Mouse (Mus musculus): ENCODE results near the gene Cux1.

Cux1 gene

DNA sequence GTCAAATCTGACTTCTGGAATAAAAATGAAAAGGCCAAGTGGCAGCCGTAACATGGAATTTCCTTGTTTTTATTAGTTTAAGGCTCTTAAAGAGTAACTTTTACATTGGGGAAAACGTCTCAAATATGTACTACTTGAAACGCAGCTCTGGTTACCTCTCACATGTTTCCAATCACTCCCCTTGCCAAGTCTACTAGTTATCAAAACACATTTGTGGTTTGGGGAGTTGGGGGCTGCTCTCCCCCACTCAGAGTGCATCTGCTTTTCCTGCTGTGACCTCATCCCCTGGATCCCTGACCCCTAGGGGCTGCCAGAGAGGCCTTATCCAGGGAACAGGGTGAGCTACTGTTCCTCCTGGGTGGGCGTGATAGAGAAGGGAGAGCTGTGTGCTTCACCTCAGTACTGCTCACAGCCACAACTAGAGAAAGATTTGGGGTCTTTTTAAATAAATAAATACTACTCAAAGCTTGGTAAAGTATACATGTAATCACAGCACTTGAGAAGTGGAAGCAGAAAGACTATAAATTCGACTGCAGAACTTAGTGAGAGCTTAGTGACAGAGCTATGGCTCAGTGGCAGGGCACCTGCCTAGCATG lies 64.7 kb downstream of the Cux1 start:
- DNase-seq (ENCODE audit: low read depth), result no peak

DNA sequence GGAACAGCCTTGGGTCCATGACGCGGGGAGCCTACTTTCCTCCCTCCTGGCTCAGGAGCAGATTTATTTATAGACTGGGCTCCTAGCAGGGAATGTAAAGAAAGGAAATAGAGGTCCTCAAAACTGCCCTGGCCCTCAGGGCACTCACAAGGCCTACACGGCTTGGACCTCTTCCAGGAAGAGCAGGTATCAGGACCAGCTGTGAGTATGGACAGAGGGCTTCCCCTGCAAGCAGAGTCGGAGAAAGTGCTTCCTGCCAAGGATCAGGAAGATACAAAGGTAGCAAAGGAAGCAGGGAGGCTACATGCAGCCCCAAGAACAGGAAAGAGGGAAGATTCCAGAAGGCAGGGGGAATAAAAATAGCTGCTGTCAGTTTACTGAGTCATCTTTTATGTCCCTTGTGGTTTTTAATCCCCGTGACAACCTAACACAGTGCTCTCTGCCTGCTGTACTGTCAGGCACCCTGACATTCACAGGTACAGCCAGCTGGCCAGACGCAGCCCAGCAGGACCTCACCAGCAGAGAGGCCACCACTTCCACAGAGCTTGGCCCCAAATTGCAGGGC lies 66.9 kb downstream of the Cux1 start:
- DNase-seq (ENCODE audit: low read depth), result no peak

DNA sequence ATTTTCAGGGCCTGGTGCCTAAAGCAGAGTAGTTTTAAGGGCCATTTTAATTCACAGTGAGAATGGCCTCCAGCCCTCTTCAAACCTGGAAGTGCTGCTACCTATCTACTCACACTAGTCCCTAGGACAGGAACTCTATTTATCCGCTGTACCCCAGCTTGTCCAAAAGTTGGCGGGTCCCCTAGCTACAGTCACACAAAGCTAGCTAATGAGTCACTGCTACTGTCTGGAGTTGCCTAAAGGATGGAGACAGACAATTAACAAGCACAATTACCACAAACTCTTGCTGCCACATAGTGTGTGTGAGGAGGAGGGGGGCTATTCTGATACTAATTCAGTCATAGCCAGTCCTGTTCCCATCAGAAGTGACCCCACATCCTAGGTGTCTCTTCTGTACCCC lies 68.0 kb downstream of the Cux1 start:
- no peak for DNase-seq (ENCODE audit: low read depth)

DNA sequence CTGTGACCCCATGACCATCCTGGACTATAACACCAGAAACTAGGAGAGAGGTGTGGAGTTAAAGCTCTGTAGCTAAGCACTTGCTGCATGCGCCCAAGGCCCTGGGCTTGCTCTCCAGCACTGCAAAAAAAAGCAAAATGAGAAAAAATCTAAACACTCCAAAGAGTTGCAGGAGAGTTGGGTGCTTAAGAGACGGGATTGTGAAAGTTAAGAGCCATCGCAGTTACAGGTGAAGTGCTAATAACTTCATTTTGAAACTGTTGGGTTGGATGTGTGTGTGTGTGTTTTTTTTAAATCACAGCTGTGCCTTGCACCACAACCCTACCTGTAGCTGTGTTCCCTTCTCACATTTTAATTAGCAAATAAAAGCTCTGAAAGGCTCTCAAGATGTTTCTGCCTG lies 68.5 kb downstream of the Cux1 start:
- no peak for DNase-seq (ENCODE audit: low read depth)

DNA sequence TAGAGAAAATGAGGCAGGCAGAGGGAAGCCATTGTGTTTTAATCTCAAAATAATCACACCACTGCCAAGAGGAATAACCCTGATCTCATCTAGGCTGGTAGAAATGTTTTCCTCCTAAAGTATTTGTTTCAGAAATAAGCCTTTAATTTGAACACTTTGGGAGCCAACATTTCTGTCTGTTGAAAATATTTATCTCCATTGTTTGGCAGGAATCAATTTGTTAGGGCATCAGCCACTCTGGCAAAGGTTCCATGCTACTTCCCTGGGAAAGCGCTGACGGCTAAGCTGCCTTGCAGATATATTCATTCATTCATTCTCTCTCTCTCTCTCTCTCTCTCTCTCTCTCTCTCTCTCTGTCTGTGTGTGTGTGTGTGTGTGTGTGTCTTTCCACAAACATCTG lies 70.0 kb downstream of the Cux1 start:
- no peak for DNase-seq (ENCODE audit: low read depth)

DNA sequence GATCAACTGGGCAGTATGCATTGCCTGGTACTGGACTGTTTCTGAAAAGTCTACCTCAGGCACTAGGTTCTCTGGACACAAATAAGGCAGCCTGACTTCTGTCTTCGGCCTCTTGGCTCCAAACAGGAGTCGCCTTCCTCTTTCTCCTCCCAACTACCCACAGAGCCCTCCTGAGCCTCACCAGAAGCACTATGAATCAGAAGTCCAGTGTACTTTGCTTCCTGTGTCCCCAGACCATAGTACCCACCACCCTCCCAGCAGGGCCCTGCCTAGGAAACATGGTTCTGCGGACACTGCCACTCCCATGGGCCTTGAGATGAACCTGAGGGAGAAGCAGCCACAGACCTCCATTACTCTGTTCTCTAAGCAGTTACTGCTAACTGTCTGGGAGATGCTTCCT lies 71.7 kb downstream of the Cux1 start:
- no peak for DNase-seq (ENCODE audit: low read depth)

DNA sequence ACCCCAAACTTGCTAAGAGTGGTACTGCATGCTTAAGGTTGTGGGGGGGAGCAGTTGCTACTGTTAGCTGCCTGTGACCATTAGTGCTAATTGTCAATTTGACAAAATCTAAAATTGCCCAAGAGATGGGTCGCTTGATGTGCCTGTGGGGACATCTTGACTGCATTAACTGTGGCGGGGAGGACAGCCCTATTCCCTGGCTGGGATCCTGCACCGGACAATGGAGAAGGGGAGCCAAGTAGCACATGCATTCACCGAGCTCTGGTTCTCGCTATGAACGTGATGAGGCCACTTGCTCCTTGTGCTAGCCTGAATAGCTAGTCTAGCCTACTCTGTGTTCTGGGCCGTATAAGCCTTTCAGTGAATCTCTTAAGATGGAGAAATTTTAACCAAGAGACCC lies 72.4 kb downstream of the Cux1 start:
- no peak for DNase-seq (ENCODE audit: low read depth)

DNA sequence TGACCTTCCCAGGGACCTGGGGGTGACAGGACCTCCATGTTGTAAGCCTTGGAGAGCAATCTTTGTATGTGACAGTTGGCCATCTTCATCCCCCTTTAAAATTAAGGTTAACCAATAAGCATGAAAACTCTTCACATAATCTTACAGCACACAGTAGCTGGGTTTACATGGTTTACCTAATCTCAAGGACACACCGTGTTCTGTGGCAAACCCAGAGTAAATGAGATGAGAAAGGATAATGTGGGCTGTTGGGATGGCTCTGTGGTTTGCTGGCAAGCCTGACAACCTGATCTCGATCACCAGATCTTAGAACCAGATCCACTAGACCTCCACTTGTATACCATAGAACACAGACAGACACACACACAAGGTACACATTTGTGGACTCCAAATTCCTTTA lies 73.0 kb downstream of the Cux1 start:
- DNase-seq (ENCODE audit: low read depth), result no peak

DNA sequence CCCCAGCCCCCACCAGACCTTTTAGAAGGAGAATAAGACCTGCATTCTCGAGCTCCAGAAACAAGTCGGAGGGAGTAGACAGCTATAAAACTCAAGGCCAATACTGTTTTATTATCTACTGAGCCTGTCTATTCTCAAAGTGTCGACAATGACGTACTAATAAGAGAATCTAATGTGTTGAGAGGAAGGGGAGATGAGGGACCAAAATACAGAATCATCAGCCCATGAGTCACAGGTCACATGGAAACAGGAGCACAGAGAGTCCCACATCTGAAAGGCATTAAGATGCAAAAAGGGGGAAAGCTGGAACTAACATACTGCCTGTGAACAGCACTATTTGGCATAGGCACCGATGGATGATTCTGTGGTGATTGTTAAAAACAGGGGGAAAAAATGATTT lies 77.8 kb downstream of the Cux1 start:
- no peak for DNase-seq (ENCODE audit: low read depth)

DNA sequence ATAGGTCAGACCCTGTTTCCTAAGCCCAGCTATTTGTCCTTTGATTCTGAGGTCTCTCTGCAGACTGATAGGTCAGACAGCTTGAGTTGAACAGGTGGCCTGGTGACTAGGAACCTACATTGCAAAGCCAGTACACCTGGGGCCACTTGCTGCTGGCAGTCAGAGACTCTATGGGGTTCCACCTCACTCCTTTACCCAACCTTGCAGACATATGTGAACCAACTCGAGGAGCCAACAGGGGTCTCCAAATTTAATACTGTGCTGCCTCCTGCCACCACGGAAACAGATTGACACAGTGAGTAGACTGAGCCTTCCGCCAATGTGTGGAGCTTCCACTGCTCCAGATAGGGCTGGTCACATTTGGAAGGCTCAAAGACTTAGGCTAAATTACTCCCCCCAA lies 78.6 kb downstream of the Cux1 start:
- DNase-seq (ENCODE audit: low read depth), result no peak

DNA sequence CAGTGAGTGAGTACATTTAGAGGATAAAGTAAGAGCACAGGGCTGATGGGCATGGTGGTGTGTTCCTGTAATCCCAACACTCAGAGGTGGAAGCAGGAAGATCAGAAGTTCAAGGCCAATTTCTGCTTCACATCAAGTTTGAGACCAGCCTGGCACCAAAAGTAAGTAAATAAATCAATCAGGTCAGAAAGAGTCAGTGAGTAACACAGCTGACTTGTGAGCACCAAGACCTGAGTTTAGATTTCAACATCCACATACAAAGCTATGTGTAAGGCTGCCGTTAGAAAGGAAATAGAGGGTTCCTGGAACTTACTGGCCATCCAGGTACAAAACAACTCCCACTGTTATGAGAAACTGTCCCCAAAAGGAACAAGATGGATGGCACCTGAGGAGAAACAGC lies 79.1 kb downstream of the Cux1 start:
- no peak for DNase-seq (ENCODE audit: low read depth)

DNA sequence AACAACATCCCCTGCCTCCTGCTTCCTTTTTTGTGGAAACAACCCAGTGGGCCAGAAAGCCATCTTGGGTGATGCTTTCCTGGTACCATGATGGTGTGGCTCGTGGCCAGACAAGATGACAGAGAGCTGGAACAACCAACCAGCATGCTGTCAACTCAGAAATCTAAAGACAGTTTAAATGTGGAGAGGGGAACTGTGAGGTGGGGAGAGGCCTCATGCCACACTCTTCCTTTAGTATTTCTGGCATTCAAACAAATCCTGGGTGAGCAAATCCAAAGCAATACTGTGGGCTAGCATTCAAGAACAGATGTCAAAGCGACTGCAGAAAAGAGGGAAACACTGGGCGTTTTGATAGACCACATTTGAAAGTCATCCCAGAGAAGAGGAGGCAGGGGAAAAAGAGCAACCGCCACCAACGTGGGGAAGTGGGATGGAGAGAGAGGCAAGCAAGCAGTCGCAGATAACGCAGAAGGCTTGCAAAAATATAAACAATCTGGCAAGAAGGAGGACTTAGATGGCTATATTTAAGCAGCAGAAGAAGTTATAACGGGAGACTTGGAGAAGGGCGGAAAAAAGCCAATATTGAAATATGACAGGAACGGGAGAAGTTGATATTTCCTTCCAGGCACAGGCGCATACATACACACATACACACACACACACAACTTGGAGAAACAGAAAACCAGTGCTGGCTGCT lies 79.7 kb downstream of the Cux1 start:
- no peak for DNase-seq (ENCODE audit: low read depth)

DNA sequence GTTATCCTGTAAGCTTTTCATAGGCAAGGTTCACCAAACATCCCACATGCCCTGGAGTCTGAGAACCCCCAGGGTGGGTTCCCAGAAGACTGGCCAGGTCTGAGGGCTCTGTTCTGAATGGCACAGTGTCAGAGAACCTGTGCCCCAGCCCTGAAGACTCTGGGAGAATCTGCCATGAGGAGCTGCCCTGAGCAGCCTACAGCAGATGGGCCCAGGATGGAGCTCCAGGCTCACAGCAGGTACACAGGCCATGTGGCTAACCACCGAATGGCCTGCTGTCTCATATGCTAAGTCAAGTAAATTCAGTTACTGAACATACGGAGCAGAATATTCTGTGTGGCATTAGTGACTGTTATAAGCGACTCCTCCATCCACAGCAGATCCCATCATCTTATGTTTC lies 80.9 kb downstream of the Cux1 start:
- DNase-seq (ENCODE audit: low read depth), result no peak

DNA sequence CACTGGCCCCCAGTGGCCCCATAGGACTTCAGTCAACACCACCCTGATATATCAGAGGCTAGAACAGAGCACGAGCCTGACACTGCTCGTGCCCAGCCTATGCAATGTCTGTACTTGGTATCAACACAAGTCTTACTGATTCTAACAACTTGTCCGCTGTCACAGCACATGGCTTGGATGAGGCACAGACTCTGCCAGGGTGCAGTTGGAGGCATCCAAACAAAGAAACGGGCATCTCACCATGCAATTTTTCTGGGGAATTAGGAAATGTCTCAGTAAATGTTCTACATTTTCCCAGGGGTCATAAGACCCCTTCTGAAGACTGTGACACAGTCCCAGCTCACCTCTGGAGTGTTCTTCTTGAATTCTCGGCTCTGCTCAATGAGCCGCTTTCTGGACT lies 81.9 kb downstream of the Cux1 start:
- DNase-seq (ENCODE audit: low read depth), result no peak

DNA sequence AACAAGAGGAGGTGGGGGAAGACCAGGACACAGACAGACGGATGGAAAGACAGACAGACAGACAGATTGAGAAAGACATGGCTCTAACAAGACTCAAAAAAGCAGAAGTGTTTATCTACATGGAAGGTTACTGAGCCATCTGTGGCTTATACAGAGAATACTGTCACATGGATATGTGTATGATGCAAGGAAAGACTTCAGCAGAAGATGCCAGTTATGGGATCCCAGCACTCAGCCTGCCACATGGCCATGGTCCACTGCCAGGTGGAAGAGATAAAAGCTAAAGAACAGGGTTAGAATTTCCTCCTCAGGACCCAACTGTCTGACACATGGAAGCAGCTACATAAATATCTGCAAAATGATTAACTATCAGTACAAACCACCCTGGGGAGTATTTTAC lies 84.9 kb downstream of the Cux1 start:
- no peak for DNase-seq (ENCODE audit: low read depth)

DNA sequence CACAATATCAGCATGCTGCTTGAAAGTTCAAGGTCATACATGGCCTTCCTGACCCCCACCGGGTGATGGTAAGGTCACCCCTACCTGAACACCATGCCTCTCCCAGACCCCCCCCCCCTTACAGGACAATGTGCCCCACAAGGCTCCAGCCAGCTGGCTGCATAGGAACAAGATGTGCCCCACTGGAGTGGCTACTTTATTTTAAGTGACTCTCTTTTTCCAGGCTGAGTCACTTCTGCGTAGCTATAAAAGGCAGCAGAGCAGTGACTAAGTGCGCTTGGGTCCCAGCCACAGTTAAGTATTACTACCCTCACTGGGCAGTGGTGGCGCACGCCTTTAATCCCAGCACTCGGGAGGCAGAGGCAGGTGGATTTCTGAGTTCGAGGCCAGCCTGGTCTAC lies 86.7 kb downstream of the Cux1 start:
- DNase-seq (ENCODE audit: low read depth), result no peak

DNA sequence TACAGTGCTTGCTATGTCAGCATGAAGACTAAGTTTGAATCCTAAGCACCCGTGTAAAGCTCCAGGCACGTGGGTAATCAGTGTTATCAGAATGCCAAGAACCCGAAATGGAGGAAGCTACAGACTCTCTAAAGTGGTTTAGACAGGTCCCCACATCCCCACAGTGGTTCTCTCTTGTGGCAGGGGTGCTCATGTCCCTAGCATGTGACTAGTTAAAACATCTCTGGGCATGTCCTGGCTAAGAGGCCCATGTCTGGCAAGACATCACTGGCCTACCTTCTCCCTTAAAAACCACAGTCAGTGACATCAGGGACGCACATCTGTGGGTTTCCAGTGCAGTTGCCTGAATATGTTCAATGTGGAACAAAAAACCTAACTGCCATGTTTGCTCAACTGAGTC lies 87.5 kb downstream of the Cux1 start:
- no peak for DNase-seq (ENCODE audit: low read depth)

DNA sequence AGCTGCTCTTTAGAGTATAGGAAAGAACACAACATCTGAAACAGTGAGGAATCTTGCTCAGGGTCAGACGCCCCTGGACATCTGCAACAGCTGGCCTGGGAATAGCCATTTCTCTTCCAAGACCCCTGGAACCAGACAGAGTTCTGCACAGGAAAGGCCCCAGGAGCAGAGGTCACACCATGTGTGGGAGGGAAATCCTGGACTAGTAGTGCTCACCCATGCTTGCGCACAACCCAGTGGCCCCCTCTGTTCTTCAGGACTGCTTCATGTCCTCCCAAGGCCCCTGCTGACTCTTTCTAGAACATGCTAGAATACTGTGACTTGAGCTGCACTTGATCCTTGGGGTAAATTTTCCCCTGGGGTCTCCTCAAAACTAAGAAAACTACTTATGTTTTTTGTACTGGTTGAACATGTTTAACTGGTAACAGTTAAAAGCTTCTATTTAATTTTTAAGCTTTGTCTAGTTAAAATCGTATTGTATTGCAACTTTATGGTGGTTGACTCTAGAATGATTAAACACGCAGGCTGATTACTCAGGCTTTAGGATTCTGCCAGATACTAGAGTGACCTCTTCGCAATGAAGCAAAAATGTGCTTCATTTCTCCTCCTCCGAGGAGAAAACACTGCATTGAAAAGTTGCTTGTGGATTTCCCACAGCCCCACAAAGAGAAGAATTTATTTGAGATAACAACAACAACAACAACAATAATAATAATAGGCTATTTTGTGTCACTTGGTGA lies 88.1 kb downstream of the Cux1 start:
- no peak for DNase-seq (ENCODE audit: low read depth)

DNA sequence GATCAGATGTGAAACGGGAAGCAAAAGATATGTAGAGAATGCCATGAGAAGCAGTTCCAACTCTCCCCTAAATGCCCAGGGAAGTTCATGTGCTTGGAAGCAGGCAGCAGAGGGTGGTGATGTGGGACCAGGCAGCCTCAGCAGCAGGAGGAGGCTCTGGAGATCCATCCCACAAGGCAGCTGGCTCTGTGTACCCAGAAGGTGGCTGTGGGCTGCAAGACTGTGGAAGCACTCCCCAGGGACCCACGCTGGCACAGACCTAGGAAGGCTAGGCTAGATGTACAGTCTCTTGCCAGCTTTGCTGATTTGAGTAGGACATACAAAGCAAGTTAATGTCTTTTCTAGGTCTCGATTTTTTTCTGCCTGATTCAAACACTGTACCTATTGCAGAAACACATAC lies 91.0 kb downstream of the Cux1 start:
- DNase-seq (ENCODE audit: low read depth), result no peak

DNA sequence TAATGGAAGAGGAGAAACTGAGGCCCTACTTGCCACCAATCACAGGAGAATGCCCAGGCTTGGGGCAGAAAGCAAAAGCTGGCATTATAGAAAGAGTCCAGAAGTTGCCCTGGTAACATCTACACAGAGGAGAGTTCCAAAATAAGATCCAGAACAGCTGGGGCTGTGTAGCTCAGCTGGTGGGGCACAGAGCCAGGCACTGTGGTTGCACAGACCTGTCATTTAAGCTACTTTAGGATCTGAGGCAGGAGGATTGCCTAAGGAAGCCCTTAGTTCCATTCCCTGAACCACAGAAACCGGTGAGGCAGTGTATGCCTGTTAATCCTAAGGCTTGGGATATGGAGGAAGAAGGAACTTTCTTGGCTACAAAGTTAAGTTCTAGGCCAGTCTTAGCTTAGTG lies 92.1 kb downstream of the Cux1 start:
- no peak for DNase-seq (ENCODE audit: low read depth)

DNA sequence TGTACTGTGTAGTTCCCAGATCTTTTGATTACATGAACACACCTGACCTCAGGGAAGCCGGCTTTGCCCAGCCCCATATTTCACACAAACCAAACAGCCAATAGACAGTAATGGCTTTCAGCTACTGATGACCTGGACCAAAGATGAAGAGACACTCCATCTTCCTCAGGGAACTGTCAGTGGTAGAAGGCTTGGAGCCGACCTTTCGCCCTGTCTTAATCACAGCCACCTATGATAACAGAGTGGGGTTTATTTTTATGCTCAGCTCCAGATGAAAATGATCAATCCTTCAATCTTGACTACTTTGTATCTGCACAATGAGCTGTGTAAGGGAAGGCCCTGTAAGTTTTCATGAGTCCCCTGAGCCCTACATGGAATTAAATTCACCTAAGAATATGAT lies 93.2 kb downstream of the Cux1 start:
- no peak for DNase-seq (ENCODE audit: low read depth)

DNA sequence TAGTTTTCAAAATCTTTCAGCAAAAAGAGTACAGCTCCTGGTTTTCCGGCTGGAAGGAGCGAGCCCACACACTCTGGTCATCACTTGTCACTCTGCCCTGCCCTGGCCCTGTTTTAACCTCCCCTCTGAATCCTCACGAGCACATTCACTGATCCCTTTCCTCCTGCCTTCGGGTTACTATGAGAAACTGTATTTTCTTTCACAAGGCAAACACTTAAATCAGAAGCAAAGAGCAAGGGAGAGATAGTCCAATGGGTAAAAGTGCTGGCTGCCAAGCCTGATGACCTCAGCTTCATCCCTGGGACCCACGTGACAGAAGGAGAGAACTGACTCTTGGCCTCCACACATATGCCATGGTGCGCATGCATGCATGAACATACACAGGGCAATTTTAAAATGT lies 94.0 kb downstream of the Cux1 start:
- DNase-seq (ENCODE audit: low read depth), result no peak

DNA sequence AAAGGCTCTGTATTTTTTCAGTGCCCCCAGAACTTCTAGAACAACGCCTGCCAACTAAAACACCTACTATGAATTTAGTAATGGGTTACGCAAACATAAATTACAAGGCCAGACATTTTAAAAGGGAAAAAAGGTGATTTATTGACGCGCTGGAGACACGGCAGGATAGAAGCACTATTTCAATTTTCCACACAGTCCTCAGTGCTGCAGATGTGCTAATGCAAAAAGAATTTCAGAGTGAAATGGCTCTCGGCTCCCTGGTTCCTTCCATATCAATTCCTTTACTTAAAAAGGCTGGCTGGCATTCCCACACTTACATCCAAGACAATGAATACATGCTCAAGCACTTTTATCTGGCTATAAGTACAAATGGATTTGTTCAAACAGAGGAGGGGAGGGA lies 94.4 kb downstream of the Cux1 start:
- no peak for DNase-seq (ENCODE audit: low read depth)
